Mouse (Mus musculus): ENCODE measurements around the gene Arhgef38. TPM values are rescaled to one million over a fixed set of nuclear protein-coding genes. Genes with fewer than 3 reads are reported as not detected.

Arhgef38 gene
- polyA plus RNA-seq, 1 experiment from 2014 or later: 1.5 TPM

DNA sequence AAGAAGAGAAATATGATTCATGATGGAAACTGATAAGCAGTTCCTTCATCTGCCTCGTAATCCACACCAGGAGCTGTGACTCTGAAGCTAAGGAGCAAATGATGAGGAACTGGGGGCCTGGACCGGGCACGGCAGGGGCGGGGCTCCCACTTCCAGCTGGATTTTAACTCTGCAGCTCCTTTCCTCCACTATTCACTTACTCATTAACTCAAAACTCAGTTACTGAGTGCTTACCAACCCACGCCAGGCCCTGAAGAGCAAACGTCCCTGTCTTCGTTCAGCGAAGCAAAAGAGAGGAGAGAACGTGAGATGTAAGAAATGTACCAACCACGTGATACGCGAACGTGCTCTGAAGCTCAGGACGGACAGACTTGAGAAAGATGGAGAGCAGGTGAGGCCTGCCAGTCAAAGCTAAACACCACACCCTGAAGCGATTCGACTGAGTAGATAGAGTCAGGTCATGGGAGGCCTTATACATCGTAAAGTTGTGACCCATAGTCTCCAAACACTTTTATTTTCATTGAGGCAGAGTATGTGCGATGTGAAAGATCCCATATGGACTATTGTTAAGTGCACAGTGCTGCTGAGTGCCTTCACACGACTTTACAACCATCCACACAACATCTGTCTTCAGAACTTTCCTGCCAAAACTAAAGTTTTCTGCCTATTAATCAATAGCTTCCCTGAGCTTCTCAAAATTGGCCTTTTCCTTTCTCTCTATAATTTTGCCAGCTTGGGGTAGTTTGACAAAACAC, 7.3 kb downstream of the Arhgef38 start:
- Histone ChIP-seq H3K4me3 (ENCODE audit: low read depth, low read length) (no peak overlapping the region), H3K36me3 (ENCODE audit: control insufficient read depth, insufficient read depth, low read length) (no peaks in the 10 kb centered on the region), H3K9ac (ENCODE audit: low read depth, low read length) (no peak overlapping the region), H3K4me1 (ENCODE audit: control insufficient read depth, insufficient read depth, low read length) (no peaks in the 10 kb centered on the region), H3K9me3 (ENCODE audit: control insufficient read depth, low read length) (no peaks in the 10 kb centered on the region), H3K4me2 (ENCODE audit: low read depth, low read length) (no peak overlapping the region), H3K27me3 (replicated peaks; ENCODE audit: control insufficient read depth, insufficient read depth, low read length) (no peaks in the 10 kb centered on the region), H3K27ac (replicated peaks; ENCODE audit: low read depth, low read length) (no peak overlapping the region)
- ATAC-seq (ENCODE audit: low read depth) (no peak), DNase-seq (ENCODE audit: low spot score) (no peak)
- 80% methylated on average over 19 of the region's 19 CpGs for WGBS

DNA sequence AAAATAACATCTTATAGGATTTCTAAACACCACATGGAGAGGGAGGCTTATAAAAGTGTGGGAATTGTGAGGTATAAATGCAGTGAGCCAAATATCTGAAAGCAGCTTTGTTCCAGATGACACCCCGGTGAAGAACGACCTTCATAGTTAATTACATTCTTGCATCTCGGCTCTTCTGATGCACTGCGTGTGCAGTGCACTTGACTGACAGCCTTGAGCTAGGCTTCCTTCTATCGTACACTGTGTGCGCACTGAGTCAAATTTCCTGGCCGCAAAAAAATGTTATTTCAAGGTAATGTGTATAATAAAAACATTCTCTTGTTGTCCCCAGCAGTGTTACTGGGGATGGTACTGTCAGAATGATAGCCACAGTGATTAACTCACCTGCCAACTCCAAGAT, 16.2 kb downstream of the Arhgef38 start:
- Histone ChIP-seq H3K9me3 (ENCODE audit: control insufficient read depth, low read length) (no peaks in the 10 kb centered on the region), H3K4me1 (ENCODE audit: control insufficient read depth, insufficient read depth, low read length) (no peaks in the 10 kb centered on the region), H3K4me2 (ENCODE audit: low read depth, low read length) (no peak overlapping the region), H3K9ac (ENCODE audit: low read depth, low read length) (no peak overlapping the region), H3K4me3 (ENCODE audit: low read depth, low read length) (no peak overlapping the region), H3K36me3 (ENCODE audit: control insufficient read depth, insufficient read depth, low read length) (no peaks in the 10 kb centered on the region), H3K27ac (replicated peaks; ENCODE audit: low read depth, low read length) (no peak overlapping the region), H3K27me3 (replicated peaks; ENCODE audit: control insufficient read depth, insufficient read depth, low read length) (no peaks in the 10 kb centered on the region)
- no peak for DNase-seq (ENCODE audit: low spot score)
- WGBS: 56% methylated on average over 7 of the region's 7 CpGs
- ATAC-seq (ENCODE audit: low read depth): 0 out of 2 replicates have a peak, but pooled peaks have one; percentile 9

DNA sequence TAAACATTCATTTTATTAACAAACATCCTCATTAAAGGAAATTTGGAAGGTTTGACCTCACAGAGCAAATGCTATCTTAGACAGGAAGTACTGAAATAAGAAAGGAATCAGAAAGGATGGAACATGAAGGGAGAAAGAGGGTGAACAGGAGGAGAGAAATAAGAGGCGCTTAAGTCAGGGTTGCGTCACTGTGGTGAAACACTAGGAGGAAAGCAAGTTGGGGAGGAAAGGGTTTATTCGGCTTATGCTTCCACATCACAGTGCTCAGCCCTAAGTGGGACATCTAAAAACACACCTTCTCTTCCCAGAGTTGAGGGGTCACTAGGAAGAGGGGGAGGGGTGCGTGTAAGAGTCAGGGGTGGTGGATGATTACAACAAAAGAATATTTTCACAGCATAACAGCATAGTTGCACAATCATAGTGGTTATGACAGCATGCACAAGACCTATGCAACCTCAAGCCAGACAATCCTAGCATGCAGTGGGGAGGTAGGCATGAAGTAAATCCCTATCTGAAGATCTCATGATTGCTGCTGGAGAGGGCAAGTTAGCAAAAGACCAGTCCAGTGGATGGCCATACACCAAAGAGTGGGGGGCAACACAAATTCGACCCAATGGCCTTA, 19.4 kb downstream of the Arhgef38 start:
- Histone ChIP-seq H3K9ac (ENCODE audit: low read depth, low read length) (no peak overlapping the region), H3K4me3 (ENCODE audit: low read depth, low read length) (no peak overlapping the region), H3K27ac (replicated peaks; ENCODE audit: low read depth, low read length) (no peak overlapping the region), H3K4me2 (ENCODE audit: low read depth, low read length) (no peak overlapping the region), H3K27me3 (replicated peaks; ENCODE audit: control insufficient read depth, insufficient read depth, low read length) (no peaks in the 10 kb centered on the region), H3K36me3 (ENCODE audit: control insufficient read depth, insufficient read depth, low read length) (no peaks in the 10 kb centered on the region), H3K4me1 (ENCODE audit: control insufficient read depth, insufficient read depth, low read length) (no peaks in the 10 kb centered on the region), H3K9me3 (ENCODE audit: control insufficient read depth, low read length) (no peaks in the 10 kb centered on the region)
- DNase-seq (ENCODE audit: low spot score) (no peak), ATAC-seq (ENCODE audit: low read depth) (no peak)
- 90% methylated on average over 5 of the region's 5 CpGs for WGBS

DNA sequence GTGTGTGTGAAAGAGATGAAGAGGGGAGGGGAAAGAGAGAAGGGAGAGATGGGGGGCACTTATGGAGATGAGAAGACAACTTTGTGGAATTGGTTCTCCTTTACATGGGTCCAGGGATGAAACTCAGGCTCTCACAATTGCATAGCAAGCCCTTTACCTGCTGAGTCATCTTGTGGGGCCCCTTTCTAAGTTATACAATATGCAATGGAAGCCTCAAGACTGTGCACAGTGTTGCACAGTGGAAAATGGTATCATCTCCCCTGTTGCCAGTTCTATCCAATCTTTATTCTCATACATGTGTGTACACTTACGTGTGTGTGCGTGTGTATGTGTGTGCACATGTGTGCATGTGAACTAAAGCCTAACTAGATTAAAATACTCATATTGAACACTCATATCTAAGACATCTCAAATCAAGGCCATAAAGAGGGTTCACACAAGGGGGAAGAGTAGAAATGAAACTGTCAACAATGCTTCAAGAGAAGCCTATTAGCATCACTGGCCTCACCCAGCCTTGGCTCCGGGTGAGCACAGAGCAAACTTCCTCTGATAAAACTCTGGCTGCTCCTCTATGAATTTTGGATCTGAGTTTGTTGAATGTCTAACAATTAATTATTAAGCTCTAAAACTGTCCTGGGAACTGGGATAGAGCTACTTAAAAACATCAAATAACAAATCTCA, 21.2 kb downstream of the Arhgef38 start:
- H3K4me2 ChIP-seq (ENCODE audit: low read depth, low read length): no peak overlapping the region
- H3K27me3 ChIP-seq (replicated peaks; ENCODE audit: control insufficient read depth, insufficient read depth, low read length): no peaks in the 10 kb centered on the region
- H3K27ac ChIP-seq (replicated peaks; ENCODE audit: low read depth, low read length): no peak overlapping the region
- 90% methylated on average over 3 of the region's 3 CpGs for WGBS
- H3K9me3 ChIP-seq (ENCODE audit: control insufficient read depth, low read length): no peaks in the 10 kb centered on the region
- no peak overlapping the region for H3K4me3 ChIP-seq (ENCODE audit: low read depth, low read length)
- H3K36me3 ChIP-seq (ENCODE audit: control insufficient read depth, insufficient read depth, low read length): no peaks in the 10 kb centered on the region
- ATAC-seq (ENCODE audit: low read depth) (no peak), DNase-seq (ENCODE audit: low spot score) (no peak)
- no peaks in the 10 kb centered on the region for H3K4me1 ChIP-seq (ENCODE audit: control insufficient read depth, insufficient read depth, low read length)
- no peak overlapping the region for H3K9ac ChIP-seq (ENCODE audit: low read depth, low read length)

DNA sequence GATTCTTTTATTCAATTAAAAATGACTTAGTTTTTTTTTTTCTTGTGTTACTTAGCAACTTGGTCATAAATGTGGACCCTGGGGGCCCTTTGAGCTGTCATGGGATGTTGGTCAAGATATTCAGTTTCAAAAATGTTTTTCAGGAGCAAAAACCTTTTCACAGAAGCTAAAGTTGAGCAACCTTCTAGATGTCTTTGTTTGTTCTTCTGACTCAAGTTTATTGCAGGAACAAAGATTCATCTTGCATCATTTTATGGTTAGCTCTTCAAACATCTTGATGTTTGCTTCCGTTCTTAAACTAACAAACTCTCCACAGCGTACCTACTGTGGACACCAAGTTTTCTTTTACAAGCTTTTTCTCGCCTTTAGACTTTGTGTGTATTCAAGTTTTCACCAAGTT, 23.4 kb downstream of the Arhgef38 start:
- no peak overlapping the region for H3K4me3 ChIP-seq (ENCODE audit: low read depth, low read length)
- no peaks in the 10 kb centered on the region for H3K4me1 ChIP-seq (ENCODE audit: control insufficient read depth, insufficient read depth, low read length)
- H3K36me3 ChIP-seq (ENCODE audit: control insufficient read depth, insufficient read depth, low read length): no peaks in the 10 kb centered on the region
- H3K27ac ChIP-seq (replicated peaks; ENCODE audit: low read depth, low read length): no peak overlapping the region
- no peak overlapping the region for H3K9ac ChIP-seq (ENCODE audit: low read depth, low read length)
- H3K4me2 ChIP-seq (ENCODE audit: low read depth, low read length): no peak overlapping the region
- no peaks in the 10 kb centered on the region for H3K9me3 ChIP-seq (ENCODE audit: control insufficient read depth, low read length)
- WGBS: 81% methylated on average over 3 of the region's 3 CpGs
- DNase-seq (ENCODE audit: low spot score) (no peak), ATAC-seq (ENCODE audit: low read depth) (no peak)
- H3K27me3 ChIP-seq (replicated peaks; ENCODE audit: control insufficient read depth, insufficient read depth, low read length): no peaks in the 10 kb centered on the region

DNA sequence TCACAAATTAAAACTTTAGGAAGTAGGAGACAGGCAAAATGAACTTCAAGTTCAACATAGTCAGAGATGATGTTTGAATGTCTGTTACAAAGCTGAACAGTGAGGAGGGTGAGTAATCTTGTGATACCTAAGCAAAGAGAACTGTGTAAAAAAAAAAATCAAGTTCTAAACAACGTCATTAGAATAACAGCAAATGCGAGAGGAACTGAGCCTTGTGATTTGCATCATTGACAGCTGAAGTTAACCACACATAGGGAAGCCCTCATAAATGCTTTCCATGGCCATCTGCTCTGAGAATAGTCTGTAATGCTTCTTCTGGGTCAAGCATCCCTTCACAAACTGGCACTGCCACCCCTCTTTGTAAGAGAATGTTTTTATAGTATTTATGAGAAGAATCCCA, 31.0 kb downstream of the Arhgef38 start:
- no peaks in the 10 kb centered on the region for H3K36me3 ChIP-seq (ENCODE audit: control insufficient read depth, insufficient read depth, low read length)
- H3K27ac ChIP-seq (replicated peaks; ENCODE audit: low read depth, low read length): no peak overlapping the region
- no peaks in the 10 kb centered on the region for H3K4me1 ChIP-seq (ENCODE audit: control insufficient read depth, insufficient read depth, low read length)
- no peak overlapping the region for H3K9ac ChIP-seq (ENCODE audit: low read depth, low read length)
- H3K4me3 ChIP-seq (ENCODE audit: low read depth, low read length): no peak overlapping the region
- no peak overlapping the region for H3K4me2 ChIP-seq (ENCODE audit: low read depth, low read length)
- no peaks in the 10 kb centered on the region for H3K27me3 ChIP-seq (replicated peaks; ENCODE audit: control insufficient read depth, insufficient read depth, low read length)
- DNase-seq (ENCODE audit: low spot score) (no peak), ATAC-seq (ENCODE audit: low read depth) (no peak)
- 63% methylated on average over 2 of the region's 2 CpGs for WGBS
- no peaks in the 10 kb centered on the region for H3K9me3 ChIP-seq (ENCODE audit: control insufficient read depth, low read length)

DNA sequence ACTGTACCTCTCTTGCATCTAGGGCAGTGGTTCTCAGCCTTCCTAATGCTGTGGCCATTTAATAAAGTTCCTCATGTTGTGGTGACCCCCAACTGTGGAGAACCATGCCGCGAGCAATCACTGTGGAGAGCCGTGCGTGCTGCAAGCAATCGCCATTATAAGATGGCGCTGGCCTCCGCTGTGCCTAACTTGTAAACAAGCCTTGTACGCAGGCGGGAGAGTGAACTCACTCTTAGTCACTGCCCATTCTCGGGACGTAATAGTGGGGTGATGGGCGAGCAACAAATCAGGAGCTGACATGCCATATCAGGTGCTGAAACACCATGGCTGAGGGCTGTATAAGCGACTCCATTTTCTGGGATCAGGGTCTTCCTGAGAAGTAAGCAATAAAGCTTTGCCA, 32.6 kb downstream of the Arhgef38 start:
- no peaks in the 10 kb centered on the region for H3K4me1 ChIP-seq (ENCODE audit: control insufficient read depth, insufficient read depth, low read length)
- H3K4me2 ChIP-seq (ENCODE audit: low read depth, low read length): no peak overlapping the region
- 93% methylated on average over 13 of the region's 13 CpGs for WGBS
- no peak overlapping the region for H3K27ac ChIP-seq (replicated peaks; ENCODE audit: low read depth, low read length)
- no peaks in the 10 kb centered on the region for H3K27me3 ChIP-seq (replicated peaks; ENCODE audit: control insufficient read depth, insufficient read depth, low read length)
- no peaks in the 10 kb centered on the region for H3K9me3 ChIP-seq (ENCODE audit: control insufficient read depth, low read length)
- ATAC-seq (ENCODE audit: low read depth) (no peak), DNase-seq (ENCODE audit: low spot score) (no peak)
- no peak overlapping the region for H3K4me3 ChIP-seq (ENCODE audit: low read depth, low read length)
- H3K36me3 ChIP-seq (ENCODE audit: control insufficient read depth, insufficient read depth, low read length): no peaks in the 10 kb centered on the region
- H3K9ac ChIP-seq (ENCODE audit: low read depth, low read length): no peak overlapping the region

DNA sequence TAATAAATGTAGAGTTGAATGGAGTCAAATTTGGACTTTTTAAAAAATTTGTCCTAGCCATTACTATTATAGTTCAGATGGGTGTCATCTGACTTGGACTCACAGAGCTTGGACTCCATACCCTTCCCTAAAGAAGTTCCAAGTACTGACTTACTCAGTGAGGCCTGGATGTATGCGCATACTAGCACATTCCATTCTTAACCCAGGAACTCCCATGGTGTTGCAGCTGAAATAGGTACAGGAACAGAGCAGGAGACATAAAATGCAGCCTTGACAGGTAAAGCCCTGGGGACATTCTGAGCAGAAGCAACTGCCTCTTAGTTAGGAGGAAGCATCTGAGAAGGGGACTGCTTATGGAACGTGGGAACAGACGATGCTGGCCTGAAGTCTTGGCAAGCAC, 45.8 kb downstream of the Arhgef38 start:
- Histone ChIP-seq H3K9me3 (ENCODE audit: control insufficient read depth, low read length) (no peaks in the 10 kb centered on the region), H3K4me1 (ENCODE audit: control insufficient read depth, insufficient read depth, low read length) (no peaks in the 10 kb centered on the region), H3K27me3 (replicated peaks; ENCODE audit: control insufficient read depth, insufficient read depth, low read length) (no peaks in the 10 kb centered on the region), H3K27ac (replicated peaks; ENCODE audit: low read depth, low read length) (no peak overlapping the region), H3K4me3 (ENCODE audit: low read depth, low read length) (no peak overlapping the region), H3K36me3 (ENCODE audit: control insufficient read depth, insufficient read depth, low read length) (no peaks in the 10 kb centered on the region), H3K9ac (ENCODE audit: low read depth, low read length) (no peak overlapping the region), H3K4me2 (ENCODE audit: low read depth, low read length) (no peak overlapping the region)
- DNase-seq (ENCODE audit: low spot score) (peak; percentile 40), ATAC-seq (ENCODE audit: low read depth) (no peak)
- 72% methylated on average over 3 of the region's 3 CpGs for WGBS
